Mouse (Mus musculus) right cerebral cortex, postnatal 10 days (tissue): Measurements from ENCODE around the gene Zfp827.

Experiments used
- DNase-seq, 2 experiments: peaks; one replicate each; pipeline ENCODE4 v3.0.0; 2021; ENCODE audit warnings: low spot score in 2 of 2

Zfp827 gene

GRCm38 (mm10) chr8:79222752-79223141 lies 194.5 kb downstream of the Zfp827 start:
- no peak for DNase-seq

- DNase-seq = no peak
Measured at GRCm38 (mm10) chr8:79224363-79224762, 196.1 kb downstream of the Zfp827 start.

- DNase-seq = no peak
Measured at GRCm38 (mm10) chr8:79225586-79225985, 197.3 kb downstream of the Zfp827 start.

- DNase-seq = no peak
Measured at GRCm38 (mm10) chr8:79226046-79226445, 197.8 kb downstream of the Zfp827 start.

GRCm38 (mm10) chr8:79227194-79227593 lies 199.0 kb downstream of the Zfp827 start:
- DNase-seq = no peak

GRCm38 (mm10) chr8:79227916-79228315 lies 199.7 kb downstream of the Zfp827 start:
- DNase-seq = no peak

GRCm38 (mm10) chr8:79229266-79229888 lies 201.1 kb downstream of the Zfp827 start:
- DNase-seq = no peak

GRCm38 (mm10) chr8:79239320-79239719 lies 211.1 kb downstream of the Zfp827 start:
- no peak for DNase-seq

- no peak for DNase-seq
Measured at GRCm38 (mm10) chr8:79239996-79240395, 211.8 kb downstream of the Zfp827 start.
